Mouse (Mus musculus) liver, embryonic 14.5 days (tissue): ENCODE results near the gene Pik3cd.

Experiments
- CTCF ChIP-seq: IDR thresholded peaks from 2 replicates; pipeline ENCODE4 v1.5.1; 2016; ENCODE audit warnings: antibody characterized with exemption, low read depth, control low read depth
- EP300 ChIP-seq: IDR thresholded peaks from 2 replicates; pipeline ENCODE4 v1.6.1; 2016; ENCODE audit warnings: antibody characterized with exemption, low read depth

GRCm38 (mm10) chr4:149601484-149601883 lies 100.9 kb downstream of the Pik3cd start:
- no peak for TF ChIP-seq CTCF
- TF ChIP-seq EP300 = no peak
